Mouse (Mus musculus): ENCODE data around the gene Ces1g.

GRCm38 (mm10) chr8:93339531-93339930, 2.4 kb upstream of the Ces1g start:
- TF ChIP-seq REST (IDR thresholded peaks at IDR 0.05; ENCODE audit: insufficient read depth, insufficient read length) = no peak
- TF ChIP-seq POLR2A (IDR thresholded peaks at IDR 0.05; ENCODE audit: insufficient read length, low read depth) = no peak
- no peak for TF ChIP-seq POLR2AphosphoS2 (IDR thresholded peaks at IDR 0.05; ENCODE audit: insufficient read length, low read depth)
- no peak for TF ChIP-seq MYOG (IDR thresholded peaks at IDR 0.05; ENCODE audit: control insufficient read depth in 1 of 3, insufficient read depth in 1 of 3, insufficient read length in 2 of 3, low read depth in 2 of 3)
- no peak for TF ChIP-seq MAX (IDR thresholded peaks at IDR 0.05; ENCODE audit: low read depth)
